ENCODE assay signal across 19 mouse cellular contexts in the genomic region with DNA sequence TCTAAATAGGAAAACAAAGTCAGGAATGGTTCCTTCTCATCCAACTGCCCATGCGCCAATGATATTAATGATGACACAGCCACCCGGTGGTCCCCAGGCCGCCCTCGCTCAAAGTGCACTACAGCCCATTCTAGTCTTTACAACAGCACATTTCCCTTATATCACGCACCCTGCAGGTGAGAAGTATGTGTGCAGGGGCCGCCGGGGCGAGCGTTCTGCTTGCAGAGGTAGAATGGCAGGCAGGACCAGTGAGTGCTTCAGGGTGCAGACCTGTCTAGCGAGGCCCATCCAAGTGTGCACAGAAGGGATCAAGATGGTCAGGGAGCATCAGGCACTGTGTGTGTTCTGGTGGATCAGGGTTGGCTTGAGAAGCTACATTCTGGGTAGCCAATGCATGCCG.
DNase-seq lines count a peak whose midpoint lies in the region.
"Had no signal": no experiment of that assay in that cellular context is flagged by ENCODE, and none has a peak within 500 bp of the region (broad histone marks: within the 10 kb centered on the region; RNA-seq: fewer than 3 reads in every experiment).

No protein-coding gene starts in this region.

- no peaks in the 10 kb centered on the region for H3K36me3 ChIP-seq in embryonic facial prominence, embryonic 10.5 days (replicated peaks)
- H3K36me3 ChIP-seq: embryonic facial prominence, embryonic 13.5 days; embryonic facial prominence, embryonic 15.5 days; forebrain, embryonic 10.5 days; forebrain, embryonic 12.5 days had no signal

- no peaks in the 10 kb centered on the region for H3K4me1 ChIP-seq in embryonic facial prominence, embryonic 10.5 days
- H3K4me1 ChIP-seq: embryonic facial prominence, embryonic 13.5 days; embryonic facial prominence, embryonic 15.5 days; forebrain, embryonic 10.5 days; forebrain, embryonic 12.5 days had no signal

- peak; percentile 3 for DNase-seq in 3134 (ENCODE audit: extremely low read depth, insufficient read length, low spot score)
- DNase-seq in ES-CJ7 (ENCODE audit: low read depth, low spot score): peak; percentile 54
- DNase-seq in WW6 (ENCODE audit: low read depth, low spot score): peak; percentile 26
- DNase-seq in urinary bladder, adult 2 months (ENCODE audit: low spot score): no peak
- no peak for DNase-seq in embryonic facial prominence, embryonic 10.5 days (ENCODE audit: low spot score)
- no peak for DNase-seq in heart, adult 8-10 months (ENCODE audit: low spot score)
- DNase-seq: adrenal gland, adult 8-10 months; adrenal gland, postnatal 14 days; adrenal gland, postnatal 36 days; cerebellum, adult 11-12 months; cerebellum, adult 2 months; cerebellum, adult 9-10 months; cerebellum, postnatal 10 days; cerebellum, postnatal 25 days had no signal

- no peak overlapping the region for H3K4me3 ChIP-seq in embryonic facial prominence, embryonic 10.5 days
- H3K4me3 ChIP-seq: embryonic facial prominence, embryonic 13.5 days; embryonic facial prominence, embryonic 15.5 days; erythroblast, embryonic 14.5 days; forebrain, embryonic 10.5 days; forebrain, embryonic 12.5 days had no signal

- 84% methylated on average over 11 of the region's 11 CpGs for WGBS in embryonic facial prominence, embryonic 10.5 days

- no peak overlapping the region for H3K27ac ChIP-seq in embryonic facial prominence, embryonic 10.5 days (replicated peaks)
- H3K27ac ChIP-seq: embryonic facial prominence, embryonic 13.5 days; embryonic facial prominence, embryonic 15.5 days; forebrain, embryonic 10.5 days; forebrain, embryonic 12.5 days had no signal

- no peaks in the 10 kb centered on the region for H3K27me3 ChIP-seq in embryonic facial prominence, embryonic 10.5 days (replicated peaks; ENCODE audit: low read depth, poor library complexity, severe bottlenecking)
- H3K27me3 ChIP-seq: embryonic facial prominence, embryonic 13.5 days; embryonic facial prominence, embryonic 15.5 days; forebrain, embryonic 12.5 days had no signal

- H3K9me3 ChIP-seq in embryonic facial prominence, embryonic 10.5 days: no peaks in the 10 kb centered on the region
- H3K9me3 ChIP-seq: embryonic facial prominence, embryonic 13.5 days; embryonic facial prominence, embryonic 15.5 days; forebrain, embryonic 10.5 days; forebrain, embryonic 12.5 days had no signal

Comparison
In these comparisons a context has a peak if more than half of its experiments do, and no peak if none do; other contexts are left out.
1. DNase-seq: peak in 3134 (single experiment), ES-CJ7 (single experiment) and WW6 (single experiment); none in urinary bladder, adult 2 months (single experiment), embryonic facial prominence, embryonic 10.5 days (single experiment) and heart, adult 8-10 months (single experiment).